Mouse (Mus musculus) small intestine, adult 2 months (tissue): ENCODE results near the gene Alcam.

Source experiments
- CTCF ChIP-seq: fragments of 200-500 bp; IDR thresholded peaks from 2 replicates; pipeline ENCODE4 v1.5.1; 2012; ENCODE audit warnings: low read depth, mild to moderate bottlenecking, control low read depth, inconsistent platforms, low read length, moderate library complexity, mixed read lengths; ENCODE audit not compliant: insufficient replicate concordance, insufficient read length; ENCODE audit errors: extremely low read depth
- POLR2A ChIP-seq: fragments of 200-500 bp; IDR thresholded peaks from 2 replicates; pipeline ENCODE4 v1.6.1; 2012; ENCODE audit warnings: low read depth, mild to moderate bottlenecking, control low read depth, inconsistent platforms, low read length, moderate library complexity

- TF ChIP-seq POLR2A (no peak), CTCF (no peak)
Measured at GRCm38 (mm10) chr16:52428505-52428904, 25.4 kb downstream of the Alcam start.
